Mouse (Mus musculus): ENCODE results near the gene B4galt4. TPM values are rescaled to one million over a fixed set of nuclear protein-coding genes. Genes with fewer than 3 reads are reported as not detected.
A peak's percentile ranks its signal among the peaks of the same experiment; 100 is the strongest.
"Not testable (repeated sequence)": the region's sequence is repeated elsewhere in the genome, so short reads cannot be mapped to it uniquely, and the experiment has no call there.

The B4galt4 gene
- polyA plus RNA-seq, 1 experiment: 17.1 TPM

DNA sequence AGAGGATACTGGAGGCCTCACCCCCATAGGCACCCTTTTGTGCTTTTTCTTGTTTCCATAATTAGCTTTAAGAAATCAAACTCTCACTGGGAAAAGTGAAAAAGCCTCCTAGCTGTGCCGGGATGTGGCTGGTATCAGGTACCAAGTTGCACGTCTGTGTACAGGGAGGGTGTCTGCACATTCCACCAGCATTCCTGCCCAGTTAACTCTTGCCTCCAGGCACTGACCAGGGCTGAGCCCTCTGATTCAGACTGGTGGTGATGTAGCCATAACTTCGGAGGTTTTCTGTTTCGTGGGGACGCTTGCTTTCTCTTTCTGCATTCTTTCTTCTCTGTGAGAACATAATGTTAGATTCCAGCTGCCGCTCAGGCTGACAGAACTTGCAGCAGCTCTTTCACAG lies 51.1 kb downstream of the B4galt4 start:
- Histone ChIP-seq H3K9ac (ENCODE audit: low read depth, poor library complexity, severe bottlenecking) (no peak overlapping the region), H3K4me3 (ENCODE audit: low read depth, low read length) (no peak overlapping the region), H3K4me1 (ENCODE audit: control insufficient read depth, insufficient read depth, low read length) (no peaks in the 10 kb centered on the region), H3K36me3 (ENCODE audit: control insufficient read depth, insufficient read depth, low read length, poor library complexity, severe bottlenecking) (no peaks in the 10 kb centered on the region), H3K27ac (ENCODE audit: insufficient read depth, low read length) (no peak overlapping the region), H3K9me3 (replicated peaks; ENCODE audit: control insufficient read depth, insufficient read depth, low read length, poor library complexity, severe bottlenecking) (no peaks in the 10 kb centered on the region), H3K27me3 (ENCODE audit: control insufficient read depth, insufficient read depth, low read length, poor library complexity, severe bottlenecking) (no peaks in the 10 kb centered on the region)
- TF ChIP-seq POLR2A (IDR thresholded peaks at IDR 0.05; ENCODE audit: insufficient read depth, low read length): no peak
- TF ChIP-seq EP300 (IDR thresholded peaks at IDR 0.05; ENCODE audit: insufficient read depth, low read depth, low read length): no peak
- TF ChIP-seq CTCF (IDR thresholded peaks at IDR 0.05; ENCODE audit: low read depth, low read length): no peak

DNA sequence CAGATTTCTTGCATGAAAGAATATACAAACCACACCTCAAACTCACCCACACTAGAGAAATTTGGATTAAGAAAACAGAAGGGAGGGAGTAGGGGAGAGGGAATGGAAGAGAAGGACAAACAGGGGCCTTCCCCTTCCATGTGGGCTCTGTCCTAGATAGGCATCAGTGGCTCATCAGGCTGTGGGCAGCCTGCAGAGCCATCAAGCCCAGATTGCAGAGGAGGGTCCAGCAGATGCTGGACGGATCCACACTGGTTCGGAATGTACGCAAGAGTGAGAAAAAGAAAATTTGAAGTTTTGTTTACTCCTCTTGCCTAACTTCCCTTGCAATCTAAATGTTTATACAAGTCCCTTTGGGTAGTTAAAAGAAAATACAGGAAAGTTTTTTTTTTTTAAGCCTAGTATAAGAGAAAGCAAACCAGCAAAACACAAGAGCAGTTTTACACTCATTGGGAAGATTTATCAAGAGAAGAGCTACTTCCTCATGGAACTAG lies 56.9 kb downstream of the B4galt4 start:
- no peak for TF ChIP-seq POLR2A (IDR thresholded peaks at IDR 0.05; ENCODE audit: insufficient read depth, low read length)
- TF ChIP-seq EP300 (IDR thresholded peaks at IDR 0.05; ENCODE audit: insufficient read depth, low read depth, low read length): no peak
- TF ChIP-seq CTCF (IDR thresholded peaks at IDR 0.05; ENCODE audit: low read depth, low read length): no peak
- Histone ChIP-seq H3K9ac (ENCODE audit: low read depth, poor library complexity, severe bottlenecking) (no peak overlapping the region), H3K4me1 (ENCODE audit: control insufficient read depth, insufficient read depth, low read length) (peaks cover 2% of the 10 kb centered on the region), H3K36me3 (ENCODE audit: control insufficient read depth, insufficient read depth, low read length, poor library complexity, severe bottlenecking) (no peaks in the 10 kb centered on the region), H3K27ac (ENCODE audit: insufficient read depth, low read length) (no peak overlapping the region), H3K9me3 (replicated peaks; ENCODE audit: control insufficient read depth, insufficient read depth, low read length, poor library complexity, severe bottlenecking) (no peaks in the 10 kb centered on the region), H3K27me3 (ENCODE audit: control insufficient read depth, insufficient read depth, low read length, poor library complexity, severe bottlenecking) (no peaks in the 10 kb centered on the region), H3K4me3 (ENCODE audit: low read depth, low read length) (no peak overlapping the region)

DNA sequence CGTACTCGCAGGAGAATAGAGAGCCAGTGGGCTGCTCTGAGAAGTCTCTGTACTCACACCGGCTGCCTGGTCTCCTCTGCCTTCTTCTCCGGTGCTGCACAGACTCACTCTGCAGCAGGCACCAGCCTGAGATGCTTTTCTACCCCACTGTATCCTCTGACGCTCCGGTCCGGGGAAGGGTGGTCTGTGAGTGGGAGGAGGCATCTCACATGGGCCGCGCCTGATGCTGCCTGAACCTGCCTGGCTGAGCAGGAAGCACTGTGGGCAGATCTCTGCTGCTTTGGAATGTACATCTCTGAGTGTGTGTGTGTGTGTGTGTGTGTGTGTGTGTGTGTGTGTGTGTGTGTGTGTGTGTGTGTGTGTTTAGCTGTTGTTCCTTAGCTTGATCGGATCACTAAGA lies 58.0 kb downstream of the B4galt4 start, which contains the start of gene Upk1b:
Upk1b (minus strand) TSS at position 238 of the 400 bp plus-strand sequence.
- H3K27ac ChIP-seq (ENCODE audit: insufficient read depth, low read length): no peak within 1 kb of the TSS
- H3K4me3 ChIP-seq (ENCODE audit: low read depth, low read length): no peak within 1 kb of the TSS
- no peak within 1 kb of the TSS for H3K9ac ChIP-seq (ENCODE audit: low read depth, poor library complexity, severe bottlenecking)
- peaks cover 2% of the 10 kb centered on the region for H3K4me1 ChIP-seq (ENCODE audit: control insufficient read depth, insufficient read depth, low read length)
- no peaks in the 10 kb centered on the region for H3K27me3 ChIP-seq (ENCODE audit: control insufficient read depth, insufficient read depth, low read length, poor library complexity, severe bottlenecking)
- H3K36me3 ChIP-seq (ENCODE audit: control insufficient read depth, insufficient read depth, low read length, poor library complexity, severe bottlenecking): no peaks in the 10 kb centered on the region
- TF ChIP-seq CTCF (IDR thresholded peaks at IDR 0.05; ENCODE audit: low read depth, low read length): no peak
- no peaks in the 10 kb centered on the region for H3K9me3 ChIP-seq (replicated peaks; ENCODE audit: control insufficient read depth, insufficient read depth, low read length, poor library complexity, severe bottlenecking)

DNA sequence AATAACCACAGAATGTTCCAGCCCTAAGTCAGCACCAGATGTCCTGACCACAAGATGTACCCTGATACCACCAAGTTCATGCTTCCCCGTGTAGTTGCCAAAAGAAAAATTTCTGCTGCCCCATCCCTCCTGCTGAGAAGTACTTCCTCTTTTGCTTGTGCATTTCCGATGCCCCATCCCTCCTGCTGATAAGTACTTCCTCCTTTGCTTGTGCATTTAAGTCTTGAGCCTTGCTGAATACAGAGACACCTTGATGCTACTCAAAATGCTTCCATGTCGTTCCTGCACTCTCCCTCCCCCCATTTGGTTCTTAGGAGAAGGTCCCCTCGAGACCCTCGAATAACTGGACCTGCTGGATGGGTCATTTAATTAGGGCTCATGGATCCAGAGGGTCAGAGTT lies 65.7 kb downstream of the B4galt4 start:
- not testable (repeated sequence) for H3K27ac ChIP-seq (ENCODE audit: insufficient read depth, low read length); H3K4me3 ChIP-seq (ENCODE audit: low read depth, low read length); H3K9ac ChIP-seq (ENCODE audit: low read depth, poor library complexity, severe bottlenecking); H3K27me3 ChIP-seq (ENCODE audit: control insufficient read depth, insufficient read depth, low read length, poor library complexity, severe bottlenecking); H3K4me1 ChIP-seq (ENCODE audit: control insufficient read depth, insufficient read depth, low read length); H3K9me3 ChIP-seq (replicated peaks; ENCODE audit: control insufficient read depth, insufficient read depth, low read length, poor library complexity, severe bottlenecking); H3K36me3 ChIP-seq (ENCODE audit: control insufficient read depth, insufficient read depth, low read length, poor library complexity, severe bottlenecking)

DNA sequence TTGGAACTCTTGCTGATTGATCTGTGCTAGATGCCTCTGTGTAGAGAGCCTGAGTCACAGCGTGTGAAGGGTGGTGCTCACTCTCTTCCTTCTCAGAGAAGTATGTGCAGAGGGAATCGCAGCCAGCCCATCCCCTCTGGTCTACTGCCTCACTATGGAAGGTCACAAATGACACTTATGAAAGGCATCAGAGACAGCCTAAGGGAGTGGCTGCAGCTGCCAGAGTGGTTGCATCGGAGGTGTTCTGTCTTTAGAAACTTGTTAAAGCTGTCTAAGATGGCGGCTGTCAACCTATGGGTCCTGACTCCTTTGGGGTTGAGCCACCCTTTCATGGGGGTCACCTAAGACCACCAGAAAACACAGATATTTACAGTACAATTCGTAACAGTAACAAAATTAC lies 68.1 kb downstream of the B4galt4 start:
- Histone ChIP-seq H3K9ac (ENCODE audit: low read depth, poor library complexity, severe bottlenecking) (no peak overlapping the region), H3K9me3 (replicated peaks; ENCODE audit: control insufficient read depth, insufficient read depth, low read length, poor library complexity, severe bottlenecking) (no peaks in the 10 kb centered on the region), H3K36me3 (ENCODE audit: control insufficient read depth, insufficient read depth, low read length, poor library complexity, severe bottlenecking) (no peaks in the 10 kb centered on the region), H3K27ac (ENCODE audit: insufficient read depth, low read length) (no peak overlapping the region), H3K4me3 (ENCODE audit: low read depth, low read length) (no peak overlapping the region), H3K4me1 (ENCODE audit: control insufficient read depth, insufficient read depth, low read length) (no peaks in the 10 kb centered on the region), H3K27me3 (ENCODE audit: control insufficient read depth, insufficient read depth, low read length, poor library complexity, severe bottlenecking) (no peaks in the 10 kb centered on the region)
- TF ChIP-seq POLR2A (IDR thresholded peaks at IDR 0.05; ENCODE audit: insufficient read depth, low read length) (no peak), CTCF (IDR thresholded peaks at IDR 0.05; ENCODE audit: low read depth, low read length) (no peak)

DNA sequence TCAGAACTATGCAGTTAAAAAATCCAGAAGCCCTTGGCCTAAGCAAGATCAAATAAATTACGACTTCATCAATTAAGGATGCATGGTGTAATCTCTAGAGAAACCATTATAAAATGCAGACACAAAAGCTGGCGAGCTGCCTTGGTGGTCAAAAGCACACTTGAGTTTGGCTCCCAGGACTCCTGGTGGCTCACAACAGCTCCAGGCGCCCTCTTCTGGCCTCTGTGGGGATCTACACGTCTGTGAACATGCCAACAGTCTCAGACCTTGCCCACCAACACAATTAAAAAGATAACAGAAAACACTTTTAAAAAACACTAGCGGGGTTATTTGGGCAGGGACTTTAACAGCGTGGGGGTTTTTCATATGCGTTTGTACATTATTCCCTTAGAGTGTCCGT lies 70.5 kb downstream of the B4galt4 start:
- no peaks in the 10 kb centered on the region for H3K27me3 ChIP-seq (ENCODE audit: control insufficient read depth, insufficient read depth, low read length, poor library complexity, severe bottlenecking)
- H3K4me3 ChIP-seq (ENCODE audit: low read depth, low read length): no peak overlapping the region
- H3K9me3 ChIP-seq (replicated peaks; ENCODE audit: control insufficient read depth, insufficient read depth, low read length, poor library complexity, severe bottlenecking): no peaks in the 10 kb centered on the region
- H3K36me3 ChIP-seq (ENCODE audit: control insufficient read depth, insufficient read depth, low read length, poor library complexity, severe bottlenecking): no peaks in the 10 kb centered on the region
- TF ChIP-seq CTCF (IDR thresholded peaks at IDR 0.05; ENCODE audit: low read depth, low read length) (peak; percentile 82), POLR2A (IDR thresholded peaks at IDR 0.05; ENCODE audit: insufficient read depth, low read length) (no peak), EP300 (IDR thresholded peaks at IDR 0.05; ENCODE audit: insufficient read depth, low read depth, low read length) (no peak)
- no peak overlapping the region for H3K27ac ChIP-seq (ENCODE audit: insufficient read depth, low read length)
- no peaks in the 10 kb centered on the region for H3K4me1 ChIP-seq (ENCODE audit: control insufficient read depth, insufficient read depth, low read length)
- no peak overlapping the region for H3K9ac ChIP-seq (ENCODE audit: low read depth, poor library complexity, severe bottlenecking)

Other genes starting within 250 kb of the B4galt4 start
- gene Timmdc1, start 219.6 kb upstream of the B4galt4 start, polyA plus RNA-seq (2011; ENCODE audit: insufficient read depth, insufficient read length, low read depth, missing spikeins): 46.4 and 53.9 TPM in 2 replicates
- gene Poglut1, start 192.0 kb upstream of the B4galt4 start, polyA plus RNA-seq (2011; ENCODE audit: insufficient read depth, insufficient read length, low read depth, missing spikeins): 90.1 and 99.5 TPM in 2 replicates
- gene Tmem39a, start 183.6 kb upstream of the B4galt4 start, polyA plus RNA-seq (2011; ENCODE audit: insufficient read depth, insufficient read length, low read depth, missing spikeins): 165 and 186 TPM in 2 replicates
- gene Arhgap31, start 29.0 kb upstream of the B4galt4 start, polyA plus RNA-seq (2011; ENCODE audit: insufficient read depth, insufficient read length, low read depth, missing spikeins): 0.94 and 1.3 TPM in 2 replicates
- gene Upk1b, start 58.1 kb downstream of the B4galt4 start, polyA plus RNA-seq (2011; ENCODE audit: insufficient read depth, insufficient read length, low read depth, missing spikeins): 0.52 and 1.1 TPM in 2 replicates
- not detected in 2 replicates for gene 4930435E12Rik, start 86.5 kb downstream of the B4galt4 start, polyA plus RNA-seq (2011; ENCODE audit: insufficient read depth, insufficient read length, low read depth, missing spikeins)
- gene Igsf11, start 150.4 kb downstream of the B4galt4 start, polyA plus RNA-seq (2011; ENCODE audit: insufficient read depth, insufficient read length, low read depth, missing spikeins): 5.0 and 6.7 TPM in 2 replicates

Data from ES-Bruce4 (cell line).